1 mouse cellular context compared by ENCODE assay signal in genomic region chr9:114759886-114760285, GRCm38 (mm10).
TF ChIP-seq lines count a peak whose summit lies in the region.

No protein-coding gene starts in this region.

TF ChIP-seq in CH12.LX, 34 proteins besides CTCF, POLR2A, EP300 and RAD21 (continued from another document):
- TF ChIP-seq ETS1 (conservative IDR thresholded peaks at IDR 0.05; ENCODE audit: low read depth, low read length) (no peak), NRF1 (IDR thresholded peaks at IDR 0.05; ENCODE audit: low read depth, low read length) (no peak), USF2 (conservative IDR thresholded peaks at IDR 0.05; ENCODE audit: low read depth, low read length) (no peak), ZKSCAN1 (IDR thresholded peaks at IDR 0.05; ENCODE audit: borderline replicate concordance, low read depth, low read length) (no peak), MAFK (IDR thresholded peaks at IDR 0.05; ENCODE audit: insufficient replicate concordance, low read length) (no peak)
